Mouse (Mus musculus) kidney, adult 18-20 months (tissue): Measurements from ENCODE around the gene Rab20.
"Not testable (repeated sequence)": the region's sequence is repeated elsewhere in the genome, so short reads cannot be mapped to it uniquely, and the experiment has no call there.

Experiments
- DNase-seq: peaks from one replicate; pipeline ENCODE4 v3.0.0; 2021

Gene Rab20

DNA sequence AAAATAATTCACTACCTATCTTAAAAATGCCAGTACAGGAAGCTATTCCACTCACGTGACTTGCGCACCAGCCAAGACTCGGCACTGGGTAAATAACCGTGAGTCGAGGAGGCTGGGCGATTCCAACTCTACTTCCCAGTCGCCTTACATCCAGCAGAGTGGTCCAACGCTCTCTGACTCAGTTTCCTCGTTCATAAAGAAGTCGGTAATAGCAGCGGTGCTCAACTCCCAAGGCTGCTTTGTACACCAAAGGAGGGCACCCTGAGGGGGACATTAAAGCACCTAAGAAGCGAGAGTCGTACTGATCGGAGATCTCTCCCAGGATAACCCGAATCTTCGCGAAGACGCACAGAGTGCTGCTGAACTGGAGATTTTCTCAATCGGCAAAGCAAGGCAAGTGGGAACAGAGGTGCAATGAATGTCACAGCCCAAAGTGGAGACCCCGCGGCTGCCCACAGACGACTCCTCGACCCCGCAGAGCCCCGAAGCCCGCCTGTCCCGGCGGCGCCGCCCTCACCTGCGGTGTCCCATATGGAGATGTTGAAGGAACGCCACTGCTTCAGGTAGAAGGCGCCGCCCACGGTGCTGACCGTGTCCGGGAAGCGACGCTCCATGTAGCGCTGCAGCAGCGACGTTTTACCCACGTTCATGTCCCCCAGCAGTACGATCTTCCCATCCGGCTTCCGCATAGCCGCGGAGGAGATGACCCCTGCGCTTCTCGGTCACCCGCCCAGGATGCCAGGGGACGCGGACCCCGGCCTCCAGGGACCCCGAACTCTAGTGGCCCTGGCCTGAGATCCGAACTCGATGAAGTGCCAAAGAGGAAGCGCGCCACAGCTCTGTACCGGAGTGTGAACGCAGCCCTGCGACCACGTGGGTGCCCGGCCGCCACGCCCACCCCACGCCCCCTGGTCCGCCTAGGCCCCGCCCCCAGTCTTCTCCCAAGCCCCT is at the start of gene Rab20:
TSS of gene Rab20 (minus strand) at position 900 of the 951 bp plus-strand sequence.
- DNase-seq: peak; percentile 89

DNA sequence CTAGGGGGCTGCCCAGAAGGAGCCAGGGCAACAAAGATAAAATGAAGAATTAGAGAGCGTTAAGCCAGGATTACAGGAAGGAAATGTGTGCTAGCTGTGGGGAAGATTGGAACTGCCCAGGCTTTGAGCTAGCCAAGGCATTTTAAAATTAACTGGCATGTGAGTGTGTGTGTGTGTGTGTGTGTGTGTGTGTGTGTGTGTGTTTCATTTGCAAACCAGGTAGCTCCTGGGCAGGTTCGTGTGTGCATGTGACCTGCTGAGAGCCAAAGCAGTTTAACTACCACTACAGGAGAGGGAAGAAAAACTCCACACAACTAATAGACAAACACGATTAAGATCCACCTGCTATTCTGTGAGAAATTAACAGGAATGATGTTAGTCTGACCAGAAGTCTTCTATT is 44.8 kb upstream of the Rab20 start:
- peak; percentile 22 for DNase-seq

DNA sequence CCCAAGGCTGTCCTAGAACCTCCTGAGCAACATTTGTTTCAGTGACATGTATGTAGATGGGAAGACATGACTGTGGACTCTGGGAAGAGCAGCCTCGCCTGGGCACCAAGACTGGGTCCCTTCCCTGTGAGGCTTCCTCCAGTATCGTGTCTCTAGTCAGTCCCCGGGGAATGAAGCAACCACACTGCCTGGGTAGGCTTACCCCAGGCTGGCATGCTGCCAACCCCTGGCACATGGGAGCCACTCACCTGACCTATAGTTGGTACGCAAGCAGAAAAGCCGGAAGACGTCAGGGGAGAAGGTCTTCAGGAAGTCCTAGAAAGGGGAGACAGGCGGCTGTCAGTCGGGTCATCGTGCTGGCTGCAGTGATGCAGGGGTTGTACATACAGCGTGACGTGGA is 40.2 kb upstream of the Rab20 start:
- DNase-seq: peak; percentile 10

- no peak for DNase-seq
Observed at GRCm38 (mm10) chr8:11518056-11518396, 39.5 kb upstream of the Rab20 start.

GRCm38 (mm10) chr8:11517366-11518055 is 39.0 kb upstream of the Rab20 start:
- DNase-seq: no peak

GRCm38 (mm10) chr8:11516292-11516691 is 37.8 kb upstream of the Rab20 start:
- no peak for DNase-seq

DNA sequence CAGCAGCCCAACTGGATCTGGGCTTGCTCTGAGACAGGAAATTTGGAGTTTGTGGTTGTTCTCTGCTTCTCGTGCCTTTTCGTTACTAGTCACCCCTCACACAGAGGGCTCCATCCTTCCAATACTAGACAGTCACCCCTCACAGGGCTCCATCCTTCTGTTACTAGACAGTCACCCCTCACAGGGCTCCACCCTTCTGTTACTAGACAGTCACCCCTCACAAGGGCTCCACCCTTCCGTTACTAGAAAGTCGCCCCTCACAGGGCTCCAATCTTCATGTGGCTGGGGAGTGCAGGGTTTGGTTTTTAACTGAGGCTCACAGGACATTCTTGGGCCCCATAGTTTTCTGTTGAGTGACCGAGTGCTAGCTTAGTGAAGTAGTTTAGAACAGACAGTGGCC is 34.7 kb upstream of the Rab20 start:
- no peak for DNase-seq

DNA sequence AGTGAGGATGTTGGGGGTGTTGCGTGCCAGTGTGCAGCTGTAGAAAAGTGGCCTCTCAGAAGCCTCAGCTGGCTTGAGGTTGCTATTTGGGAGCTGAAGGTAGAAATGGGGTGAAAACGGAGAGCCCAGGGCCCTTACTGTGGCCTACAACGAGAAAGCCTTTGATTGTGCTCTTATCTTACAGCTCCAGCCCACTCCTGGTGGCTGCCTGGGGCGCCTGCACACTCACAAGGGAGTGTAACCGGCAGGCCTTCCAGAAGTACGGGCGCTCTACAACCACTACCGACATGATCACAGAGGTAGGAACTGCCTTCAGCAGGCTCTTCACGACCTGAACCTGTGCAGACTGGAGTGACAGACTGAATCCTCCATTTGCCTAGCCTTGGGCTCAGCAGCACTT is 34.2 kb upstream of the Rab20 start:
- DNase-seq: no peak

- DNase-seq: no peak
Observed at GRCm38 (mm10) chr8:11510971-11511370, 32.5 kb upstream of the Rab20 start.

DNA sequence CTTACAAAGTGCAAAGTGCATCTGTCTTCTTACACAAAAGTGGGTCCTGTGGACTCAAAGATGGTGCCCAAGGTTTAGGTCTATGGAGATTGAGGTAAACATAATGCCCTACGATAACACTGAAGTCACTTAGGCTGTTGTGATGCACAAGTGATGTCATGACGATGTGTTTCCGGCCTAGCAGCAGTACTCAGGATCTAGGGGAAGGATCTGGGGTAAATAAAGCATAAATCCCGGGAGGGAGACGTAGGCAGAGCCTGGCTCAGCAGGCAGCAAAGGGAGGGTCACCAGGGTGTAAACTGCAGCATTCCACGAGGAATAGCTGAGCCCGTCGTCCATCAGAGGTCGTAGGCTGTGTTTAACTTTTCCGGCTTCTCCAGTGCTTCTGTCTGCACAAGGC is 30.4 kb upstream of the Rab20 start:
- DNase-seq: no peak

- DNase-seq: peak; percentile 52
Observed at GRCm38 (mm10) chr8:11506802-11507201, 28.3 kb upstream of the Rab20 start.

GRCm38 (mm10) chr8:11506074-11506473 is 27.6 kb upstream of the Rab20 start:
- no peak for DNase-seq

- no peak for DNase-seq
Observed at GRCm38 (mm10) chr8:11503476-11504232, 25.1 kb upstream of the Rab20 start.

GRCm38 (mm10) chr8:11498786-11499485 is 20.4 kb upstream of the Rab20 start:
- no peak for DNase-seq

- DNase-seq: no peak
Observed at GRCm38 (mm10) chr8:11498281-11498680, 19.8 kb upstream of the Rab20 start.

GRCm38 (mm10) chr8:11497017-11497990 is 18.8 kb upstream of the Rab20 start, which contains the start of gene Naxd:
TSS of gene Naxd (plus strand) at chr8:11497506.
- DNase-seq: peak; percentile 91

- not testable (repeated sequence) for DNase-seq
Observed at GRCm38 (mm10) chr8:11492340-11492739, 13.8 kb upstream of the Rab20 start.

- no peak for DNase-seq
Observed at GRCm38 (mm10) chr8:11487229-11487628, 8.7 kb upstream of the Rab20 start.

DNA sequence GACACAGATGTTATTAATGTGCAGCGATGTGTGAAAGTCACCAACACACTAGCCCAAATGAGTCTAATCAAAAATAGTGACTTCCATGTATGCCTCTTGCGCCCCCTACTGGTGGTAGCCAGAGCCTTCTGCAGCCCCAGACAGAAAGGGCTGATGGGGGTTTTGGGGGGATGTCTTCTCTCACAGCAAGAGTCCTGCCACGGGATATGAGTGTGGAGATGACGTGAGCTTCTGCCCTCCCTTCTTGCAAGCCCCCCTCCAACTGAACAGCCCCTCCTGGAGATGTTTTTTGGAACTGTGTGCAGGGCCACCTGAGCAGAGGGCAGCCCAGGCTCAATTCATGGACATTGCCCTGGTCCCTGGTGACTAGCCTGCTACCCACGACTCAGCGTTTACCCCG is 7.6 kb upstream of the Rab20 start:
- DNase-seq: peak; percentile 84

- no peak for DNase-seq
Observed at GRCm38 (mm10) chr8:11482537-11482936, 4.0 kb upstream of the Rab20 start.

DNA sequence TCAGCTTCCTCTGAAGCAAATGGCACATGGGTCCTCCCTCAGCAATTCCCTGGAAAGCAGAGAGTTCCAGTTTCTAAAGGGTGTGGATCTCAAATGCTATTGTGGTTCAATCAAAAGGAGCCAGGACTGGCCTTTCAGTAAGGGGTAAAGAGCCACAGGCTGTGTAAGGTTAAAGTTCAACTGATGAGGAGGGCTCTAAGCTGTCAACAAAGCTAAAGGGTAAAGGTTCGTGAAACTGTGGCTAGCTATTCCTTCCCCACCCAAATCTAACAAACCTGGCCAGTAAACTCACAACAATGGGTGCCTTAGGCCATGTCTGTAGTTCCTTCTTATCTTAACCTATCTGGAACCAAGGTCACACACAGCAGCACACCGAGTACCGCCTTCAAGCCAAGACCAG is 3.4 kb upstream of the Rab20 start:
- DNase-seq: no peak
